Mouse (Mus musculus): ENCODE measurements around the gene Synpo2.

The Synpo2 gene

GRCm38 (mm10) chr3:123235921-123236320, at the start of gene Synpo2:
TSS of gene Synpo2 (minus strand) at chr3:123236149.
- DNase-seq (ENCODE audit: low read depth, low spot score) = peak; percentile 51

- no peak for DNase-seq (ENCODE audit: low read depth, low spot score)
Measured at GRCm38 (mm10) chr3:123285649-123286048, 49.7 kb upstream of the Synpo2 start.

DNA sequence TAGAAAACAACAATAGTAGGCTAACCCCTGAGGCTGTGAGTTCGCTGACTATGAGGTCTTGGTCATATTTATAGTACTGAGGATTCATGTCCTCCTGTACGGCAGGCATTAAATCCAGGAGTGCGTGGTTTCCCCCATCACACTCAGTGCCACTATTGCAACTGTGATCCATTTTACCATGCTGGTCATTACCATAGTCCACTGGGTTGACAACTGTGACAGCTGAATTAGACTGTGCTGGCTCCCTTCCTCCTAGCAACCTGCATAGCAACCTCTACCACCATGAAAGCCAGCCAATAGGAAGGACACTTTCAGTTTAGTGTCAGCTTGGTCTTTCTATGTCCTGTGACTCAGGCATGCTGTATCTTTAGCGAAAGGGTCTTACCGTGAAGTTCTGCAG, 48.3 kb upstream of the Synpo2 start:
- no peak for DNase-seq (ENCODE audit: low read depth, low spot score)

DNA sequence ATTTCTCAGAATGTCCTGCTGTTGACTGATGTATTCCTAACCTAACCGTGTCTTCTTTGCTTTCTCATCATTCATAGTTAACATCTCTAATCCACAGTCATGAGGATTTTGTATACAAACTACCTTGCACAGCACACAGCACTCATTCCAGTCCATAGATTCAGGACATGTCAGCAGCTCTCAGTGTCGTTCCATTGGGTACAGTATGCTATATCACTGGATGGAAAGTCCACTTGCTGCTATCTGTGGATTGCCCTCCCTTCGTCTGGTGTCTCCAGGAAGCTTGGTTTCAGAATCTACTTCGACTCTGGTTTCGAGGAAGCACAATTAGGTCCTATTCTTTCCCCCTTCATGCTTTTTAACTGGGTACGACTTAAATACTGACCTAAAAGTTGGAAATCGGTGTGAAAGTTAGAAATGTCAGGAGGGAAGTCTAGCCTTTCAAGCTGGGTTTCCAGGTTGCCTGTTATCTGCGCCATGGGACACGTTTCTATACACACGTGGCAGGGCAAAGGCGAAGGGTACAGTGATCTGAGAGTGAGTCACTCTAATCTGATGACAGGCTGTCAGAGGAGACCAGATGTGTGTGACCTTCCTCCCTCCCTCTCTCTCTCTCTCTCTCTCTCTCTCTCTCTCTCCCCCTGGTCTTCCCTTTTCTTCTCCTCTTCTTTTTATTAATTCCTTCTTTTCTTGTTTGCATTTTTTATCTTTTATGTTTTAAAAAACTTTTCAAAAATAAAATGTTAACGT, 47.1 kb upstream of the Synpo2 start:
- DNase-seq (ENCODE audit: low read depth, low spot score) = no peak

- DNase-seq (ENCODE audit: low read depth, low spot score) = peak; percentile 31
Measured at GRCm38 (mm10) chr3:123267741-123268201, 31.8 kb upstream of the Synpo2 start.

GRCm38 (mm10) chr3:123266753-123267651, 31.1 kb upstream of the Synpo2 start, which contains the start of gene Sec24d:
TSS of gene Sec24d (plus strand) at chr3:123267455.
- peak; percentile 72 for DNase-seq (ENCODE audit: low read depth, low spot score)

GRCm38 (mm10) chr3:123264706-123265105, 28.8 kb upstream of the Synpo2 start:
- no peak for DNase-seq (ENCODE audit: low read depth, low spot score)

GRCm38 (mm10) chr3:123258709-123259108, 22.8 kb upstream of the Synpo2 start:
- no peak for DNase-seq (ENCODE audit: low read depth, low spot score)

GRCm38 (mm10) chr3:123256181-123257101, 20.5 kb upstream of the Synpo2 start:
- no peak for DNase-seq (ENCODE audit: low read depth, low spot score)

DNA sequence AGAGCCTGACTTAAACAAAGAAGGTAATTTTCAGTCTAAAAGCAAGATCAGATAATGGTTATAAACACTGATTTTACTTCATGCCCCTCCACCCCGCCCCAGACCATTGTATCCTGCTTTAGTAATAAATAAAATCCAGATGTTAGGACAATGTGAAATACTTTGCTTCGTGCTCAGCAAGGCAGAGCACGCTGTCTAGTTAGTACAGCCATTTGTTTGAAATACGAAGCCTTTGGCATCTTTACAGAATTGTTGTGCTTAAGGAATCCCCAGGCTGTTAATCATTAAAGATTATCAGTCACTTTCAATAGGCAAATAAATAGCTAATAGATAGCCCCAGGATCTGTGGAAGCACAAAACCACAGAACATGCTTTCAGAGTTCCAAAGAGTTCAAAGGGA, 9.7 kb upstream of the Synpo2 start:
- no peak for DNase-seq (ENCODE audit: low read depth, low spot score)

DNA sequence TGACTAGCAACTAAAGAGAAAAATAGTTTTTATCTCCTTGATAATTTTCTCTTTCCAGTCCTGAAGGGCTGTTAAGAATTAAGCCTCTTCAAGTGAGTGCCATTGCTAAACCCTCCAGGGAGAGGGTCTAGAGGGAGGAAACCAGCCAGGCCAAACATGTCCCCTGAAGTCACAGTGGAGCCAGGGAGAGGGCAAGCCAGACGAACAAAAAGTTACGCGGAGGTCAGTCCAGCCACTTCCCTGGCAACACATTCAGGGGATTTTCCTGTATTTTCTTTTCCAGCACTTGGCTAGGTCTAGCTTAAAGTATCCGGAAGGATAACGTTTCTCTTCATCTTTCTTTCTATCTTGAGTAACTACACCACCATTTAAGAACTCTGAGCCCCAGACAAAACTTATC, 8.4 kb upstream of the Synpo2 start:
- no peak for DNase-seq (ENCODE audit: low read depth, low spot score)

DNA sequence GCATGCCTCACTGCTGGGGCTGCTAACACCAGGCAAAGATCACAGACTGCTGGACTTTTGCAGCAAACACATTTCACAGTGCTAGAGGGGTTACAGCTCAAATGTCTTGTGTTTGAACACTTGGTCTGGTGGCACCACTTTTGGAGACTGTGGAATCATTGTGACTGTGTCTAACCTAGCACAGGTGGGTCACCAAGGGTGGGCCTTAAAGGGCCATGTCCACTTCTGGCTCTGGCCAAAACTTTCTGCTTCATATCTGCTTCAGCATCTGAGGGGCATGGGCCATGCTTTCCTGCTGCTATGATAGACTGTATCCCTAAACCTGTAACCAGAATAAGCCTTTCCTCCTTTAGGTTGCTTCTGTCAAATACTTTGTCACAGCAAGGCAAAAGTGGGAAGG, 1.5 kb upstream of the Synpo2 start:
- DNase-seq (ENCODE audit: low read depth, low spot score) = no peak

DNA sequence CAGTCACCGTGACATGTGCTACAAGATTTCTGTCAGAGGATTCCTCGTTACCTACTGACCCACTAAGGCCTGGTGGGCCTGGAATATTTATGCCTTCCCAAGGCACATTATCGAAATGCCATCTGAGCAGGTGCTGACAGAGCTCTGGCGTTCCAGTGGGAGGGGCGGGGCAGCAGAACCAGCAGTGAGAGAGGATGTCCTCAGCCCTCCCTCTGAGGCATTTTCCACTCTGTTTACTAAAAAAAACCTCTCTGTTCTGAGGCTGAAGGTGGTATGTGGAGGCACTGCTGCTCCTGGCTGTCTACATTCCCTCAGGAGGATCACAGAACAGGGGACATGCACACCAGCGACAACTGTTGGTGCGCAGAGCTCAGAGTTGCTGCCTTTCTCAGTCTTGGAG, 1.1 kb upstream of the Synpo2 start:
- DNase-seq (ENCODE audit: low read depth, low spot score) = no peak

GRCm38 (mm10) chr3:123235495-123235894, 454 bp downstream of the Synpo2 start:
- no peak for DNase-seq (ENCODE audit: low read depth, low spot score)

DNA sequence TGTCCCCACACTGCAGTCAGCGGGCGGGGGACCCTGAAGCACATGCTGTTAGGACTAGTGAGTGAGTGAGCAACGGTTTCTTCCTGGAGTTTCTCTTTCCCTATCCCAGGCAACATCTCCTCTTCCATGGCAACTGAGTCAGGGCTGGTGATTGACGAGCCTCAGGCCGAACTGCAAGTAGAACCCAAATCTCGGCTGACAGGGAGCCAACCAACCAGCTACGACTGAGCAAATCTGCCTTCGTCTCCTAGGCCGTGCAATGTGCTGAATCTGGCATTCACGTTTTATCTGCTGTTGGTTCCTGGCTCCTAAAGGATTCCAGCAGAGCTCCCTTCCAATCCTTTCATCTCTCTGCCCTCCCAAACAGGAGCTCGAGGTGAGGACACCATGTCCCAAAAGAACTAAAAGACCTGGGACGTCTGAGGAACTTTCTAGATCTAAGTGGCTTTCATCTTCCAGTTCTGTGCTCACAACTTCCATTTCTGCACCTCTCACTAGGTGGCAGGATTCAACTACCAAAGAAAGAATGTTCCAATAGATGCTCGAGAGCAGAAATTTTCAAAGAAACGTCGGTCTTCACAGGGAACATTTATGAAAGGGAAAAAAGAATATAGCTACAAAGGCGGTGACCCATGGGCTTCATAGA, 1.6 kb downstream of the Synpo2 start:
- DNase-seq (ENCODE audit: low read depth, low spot score) = no peak

DNA sequence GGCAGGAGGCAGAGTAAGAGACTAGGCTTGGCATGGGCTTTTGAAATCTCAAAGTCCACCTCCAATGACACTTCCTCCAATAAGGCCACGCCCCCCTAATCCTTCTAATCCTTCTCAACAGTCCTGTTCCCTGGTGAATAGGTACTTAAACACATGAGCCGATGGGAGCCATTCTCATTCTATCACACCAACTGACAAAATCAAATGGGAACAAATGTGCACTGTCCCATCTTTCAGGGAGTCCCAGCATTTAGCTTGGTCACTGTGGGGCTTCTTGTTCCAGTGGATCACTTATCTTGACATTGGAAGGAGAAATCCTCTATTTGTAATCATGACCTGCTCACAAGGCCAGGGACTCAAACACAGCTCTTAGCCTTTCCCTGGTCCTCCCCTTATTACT, 4.3 kb downstream of the Synpo2 start:
- DNase-seq (ENCODE audit: low read depth, low spot score) = no peak

- DNase-seq (ENCODE audit: low read depth, low spot score) = no peak
Measured at GRCm38 (mm10) chr3:123227276-123227675, 8.7 kb downstream of the Synpo2 start.

- DNase-seq (ENCODE audit: low read depth, low spot score) = no peak
Measured at GRCm38 (mm10) chr3:123218646-123219045, 17.3 kb downstream of the Synpo2 start.

GRCm38 (mm10) chr3:123208891-123209290, 27.1 kb downstream of the Synpo2 start:
- no peak for DNase-seq (ENCODE audit: low read depth, low spot score)

DNA sequence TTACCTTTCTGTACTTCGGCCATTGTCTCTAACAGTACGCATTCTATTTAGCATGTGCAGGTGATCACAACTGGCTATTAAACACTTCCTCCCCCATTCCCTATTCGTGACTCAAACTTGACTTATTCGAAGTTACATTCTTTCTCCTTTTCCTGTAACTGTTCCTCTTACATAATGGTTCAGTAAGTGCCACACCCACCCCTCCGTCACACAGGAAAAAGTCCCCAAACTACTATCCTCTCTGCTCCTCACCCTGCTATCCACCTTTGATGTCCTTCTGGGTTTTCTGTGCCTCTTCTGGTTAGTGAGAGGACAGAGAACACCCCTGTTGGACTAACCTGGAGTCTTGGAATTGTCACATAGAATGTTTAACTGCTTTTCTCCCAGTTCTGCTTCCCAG, 28.6 kb downstream of the Synpo2 start:
- no peak for DNase-seq (ENCODE audit: low read depth, low spot score)

- no peak for DNase-seq (ENCODE audit: low read depth, low spot score)
Measured at GRCm38 (mm10) chr3:123205485-123205884, 30.5 kb downstream of the Synpo2 start.

Data from forelimb bud, embryonic 11.5 days (tissue).